Mouse (Mus musculus): ENCODE measurements around the gene Spint3. TPM values are rescaled to one million over a fixed set of nuclear protein-coding genes. Genes with fewer than 3 reads are reported as not detected.
"Not testable (repeated sequence)": the region's sequence is repeated elsewhere in the genome, so short reads cannot be mapped to it uniquely, and the experiment has no call there.

The Spint3 gene
- not detected for total RNA-seq (2021)
- long read RNA-seq, experiment 1, result 0 reads
- long read RNA-seq, experiment 2, result 0 reads

- not testable (repeated sequence) for H3K4me3 ChIP-seq; H3K27ac ChIP-seq; DNase-seq (ENCODE audit: low spot score in 2 of 2)
Observed at GRCm38 (mm10) chr2:164573359-164573758, at the start of gene Spint3. Spint3 (minus strand) TSS chr2:164573459.

GRCm38 (mm10) chr2:164621775-164622174 is 48.5 kb upstream of the Spint3 start:
- H3K4me3 ChIP-seq, result no peak overlapping the region
- no peak; the same call in 1 of the 2 replicates for TF ChIP-seq CTCF (conservative IDR thresholded peaks at IDR 0.05)
- no peak for DNase-seq (ENCODE audit: low spot score in 2 of 2)
- no peak overlapping the region for H3K27ac ChIP-seq

GRCm38 (mm10) chr2:164619050-164619449 is 45.8 kb upstream of the Spint3 start:
- Histone ChIP-seq H3K4me3 (no peak overlapping the region), H3K27ac (no peak overlapping the region)
- no peak for DNase-seq (ENCODE audit: low spot score in 2 of 2)
- no peak for TF ChIP-seq CTCF (conservative IDR thresholded peaks at IDR 0.05)

GRCm38 (mm10) chr2:164615386-164615785 is 42.1 kb upstream of the Spint3 start:
- DNase-seq (ENCODE audit: low spot score in 2 of 2), result no peak

GRCm38 (mm10) chr2:164613471-164613870 is 40.2 kb upstream of the Spint3 start, which contains the start of the genes Wfdc6b and Wfdc8:
Wfdc6b (plus strand) TSS chr2:164613522.
Wfdc8 (minus strand) TSS chr2:164613626.
- DNase-seq (ENCODE audit: low spot score in 2 of 2); H3K4me3 ChIP-seq; H3K27ac ChIP-seq: not testable (repeated sequence)

More at GRCm38 (mm10) chr2:164615386-164615785, 42.1 kb upstream of the Spint3 start:
- no peak for TF ChIP-seq CTCF (conservative IDR thresholded peaks at IDR 0.05)
- H3K27ac ChIP-seq, result no peak overlapping the region
- H3K4me3 ChIP-seq, result no peak overlapping the region

- H3K4me3 ChIP-seq, result no peak overlapping the region
- no peak for DNase-seq (ENCODE audit: low spot score in 2 of 2)
Observed at GRCm38 (mm10) chr2:164608781-164609180, 35.5 kb upstream of the Spint3 start.

GRCm38 (mm10) chr2:164604411-164604810 is 31.2 kb upstream of the Spint3 start:
- no peak overlapping the region for H3K27ac ChIP-seq
- DNase-seq (ENCODE audit: low spot score in 2 of 2), result no peak
- no peak for TF ChIP-seq CTCF (conservative IDR thresholded peaks at IDR 0.05)
- no peak overlapping the region for H3K4me3 ChIP-seq

More at GRCm38 (mm10) chr2:164608781-164609180, 35.5 kb upstream of the Spint3 start:
- TF ChIP-seq CTCF (conservative IDR thresholded peaks at IDR 0.05), result no peak
- no peak overlapping the region for H3K27ac ChIP-seq

- Histone ChIP-seq H3K27ac (no peak overlapping the region), H3K4me3 (no peak overlapping the region)
- DNase-seq (ENCODE audit: low spot score in 2 of 2), result no peak
- peak; percentile 28 for TF ChIP-seq CTCF (conservative IDR thresholded peaks at IDR 0.05)
Observed at GRCm38 (mm10) chr2:164603482-164603881, 30.2 kb upstream of the Spint3 start.

GRCm38 (mm10) chr2:164600179-164600578 is 26.9 kb upstream of the Spint3 start:
- peak; percentile 54 for TF ChIP-seq CTCF (conservative IDR thresholded peaks at IDR 0.05)
- Histone ChIP-seq H3K4me3 (no peak overlapping the region), H3K27ac (no peak overlapping the region)
- no peak for DNase-seq (ENCODE audit: low spot score in 2 of 2)

- no peak for TF ChIP-seq CTCF (conservative IDR thresholded peaks at IDR 0.05)
- Histone ChIP-seq H3K27ac (no peak within 1 kb of the TSS), H3K4me3 (no peak within 1 kb of the TSS)
- no peak for DNase-seq (ENCODE audit: low spot score in 2 of 2)
Observed at GRCm38 (mm10) chr2:164593494-164593893, 20.2 kb upstream of the Spint3 start, which contains the start of gene Eppin. Eppin (minus strand) TSS chr2:164593594.

- Histone ChIP-seq H3K27ac (no peak overlapping the region), H3K4me3 (no peak overlapping the region)
- peak; percentile 29 to 33 for DNase-seq (ENCODE audit: low spot score in 2 of 2)
- TF ChIP-seq CTCF (conservative IDR thresholded peaks at IDR 0.05), result peak; percentile 88
Observed at GRCm38 (mm10) chr2:164592014-164592413, 18.8 kb upstream of the Spint3 start.

- not testable (repeated sequence) for H3K27ac ChIP-seq; DNase-seq (ENCODE audit: low spot score in 2 of 2); H3K4me3 ChIP-seq
Observed at GRCm38 (mm10) chr2:164585025-164585725, 11.9 kb upstream of the Spint3 start, which contains the start of gene Wfdc6a. Wfdc6a (minus strand) TSS chr2:164585447.

- DNase-seq (ENCODE audit: low spot score in 2 of 2), result no peak
- no peak for TF ChIP-seq CTCF (conservative IDR thresholded peaks at IDR 0.05)
- Histone ChIP-seq H3K4me3 (no peak overlapping the region), H3K27ac (no peak overlapping the region)
Observed at GRCm38 (mm10) chr2:164567460-164567859, 5.8 kb downstream of the Spint3 start.

- Histone ChIP-seq H3K27ac (no peak overlapping the region), H3K4me3 (no peak overlapping the region)
- DNase-seq (ENCODE audit: low spot score in 2 of 2), result no peak
- peak; percentile 52 for TF ChIP-seq CTCF (conservative IDR thresholded peaks at IDR 0.05)
Observed at GRCm38 (mm10) chr2:164566997-164567396, 6.3 kb downstream of the Spint3 start.

Measured in layer of hippocampus, adult 2 months (tissue).